ENCODE assay signal across 17 mouse cellular contexts in the genomic region with DNA sequence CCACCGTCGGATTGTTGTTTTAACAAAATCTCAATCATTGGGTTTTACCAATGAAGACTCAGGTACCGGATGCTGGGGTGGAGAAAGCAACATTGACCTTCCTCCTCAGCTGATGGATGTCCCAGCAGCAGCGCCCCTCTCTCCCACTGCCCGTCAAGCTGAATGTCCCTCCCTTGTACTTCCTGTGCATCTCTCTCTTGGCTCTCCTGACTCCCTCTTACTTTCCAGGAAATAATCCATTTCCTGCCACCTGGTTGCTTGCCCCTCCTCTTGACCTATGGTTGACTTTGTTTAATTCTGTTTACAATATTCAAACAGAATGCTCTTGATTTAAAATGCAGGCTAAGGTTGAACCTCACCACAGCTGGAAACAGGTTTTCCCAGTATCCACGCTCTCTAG. TPM values are rescaled to one million over a fixed set of nuclear protein-coding genes. Genes with fewer than 3 reads are reported as not detected.
DNase-seq lines count a peak whose midpoint lies in the region; ATAC-seq and TF ChIP-seq lines count a peak whose summit lies in the region.
"Had no signal": no experiment of that assay in that cellular context is flagged by ENCODE, and none has a peak within 500 bp of the region (broad histone marks: within the 10 kb centered on the region; RNA-seq: fewer than 3 reads in every experiment).

No protein-coding gene starts in this region.

- no peak overlapping the region for H3K4me2 ChIP-seq in kidney, postnatal 0 days (ENCODE audit: low read length)
- no peak overlapping the region for H3K4me2 ChIP-seq in stomach, postnatal 0 days (replicated peaks; ENCODE audit: low read depth)
- H3K4me2 ChIP-seq: embryonic facial prominence, embryonic 13.5 days; forebrain, embryonic 12.5 days; heart, embryonic 13.5 days; hindbrain, embryonic 15.5 days had no signal

- no peaks in the 10 kb centered on the region for H3K9me3 ChIP-seq in kidney, postnatal 0 days (replicated peaks; ENCODE audit: low read length)
- H3K9me3 ChIP-seq in ES-Bruce4 (replicated peaks; ENCODE audit: control insufficient read depth, insufficient read depth, low read length, poor library complexity, severe bottlenecking) = no peaks in the 10 kb centered on the region
- no peaks in the 10 kb centered on the region for H3K9me3 ChIP-seq in ES-E14 (ENCODE audit: control insufficient read depth, insufficient read depth, low read depth, low read length)
- H3K9me3 ChIP-seq in stomach, postnatal 0 days (ENCODE audit: control insufficient read depth, low read length) = no peaks in the 10 kb centered on the region
- H3K9me3 ChIP-seq: embryonic facial prominence, embryonic 13.5 days; forebrain, embryonic 12.5 days; heart, embryonic 13.5 days; hindbrain, embryonic 15.5 days had no signal

- 74% methylated on average over 6 of the region's 6 CpGs for WGBS in kidney, postnatal 0 days
- 58% methylated on average over 6 of the region's 6 CpGs for WGBS in stomach, postnatal 0 days

- no peak overlapping the region for H3K4me3 ChIP-seq in kidney, postnatal 0 days (replicated peaks; ENCODE audit: low read depth, low read length)
- H3K4me3 ChIP-seq in ES-Bruce4 (ENCODE audit: low read depth, low read length) (no peak overlapping the region), ES-E14 (ENCODE audit: insufficient read depth in 1 of 2, low read depth in 1 of 2, low read length in 2 of 2, poor library complexity in 1 of 2, severe bottlenecking in 1 of 2) (peak overlapping the region in 1 of 2 experiments; percentile 20; a peak in 2 of 4 replicates)
- no peak overlapping the region for H3K4me3 ChIP-seq in stomach, postnatal 0 days (ENCODE audit: low read depth, low read length)
- H3K4me3 ChIP-seq: embryonic facial prominence, embryonic 13.5 days; forebrain, embryonic 12.5 days; heart, embryonic 13.5 days; hindbrain, embryonic 15.5 days had no signal

- DNase-seq in kidney, postnatal 0 days (ENCODE audit: low spot score) = no peak
- no peak for DNase-seq in kidney, adult 18-20 months
- DNase-seq in ES-E14 (ENCODE audit: low read depth, low spot score) = no peak
- DNase-seq in right cerebral cortex, postnatal 10 days (ENCODE audit: low spot score in 2 of 2) = no peak
- DNase-seq in stomach, postnatal 0 days (ENCODE audit: low spot score) = no peak
- DNase-seq: adrenal gland, postnatal 10 days; forebrain, postnatal 0 days; gastrocnemius, postnatal 14 days; heart, postnatal 36 days had no signal

- no peak for TF ChIP-seq POLR2A in ES-Bruce4 (IDR thresholded peaks at IDR 0.05; ENCODE audit: insufficient read depth, low read length)

- no peak overlapping the region for H3K9ac ChIP-seq in kidney, postnatal 0 days (ENCODE audit: low read depth, low read length)
- H3K9ac ChIP-seq in ES-Bruce4 (ENCODE audit: low read depth, poor library complexity, severe bottlenecking) (no peak overlapping the region), ES-E14 (ENCODE audit: insufficient read depth, low read depth, low read length, poor library complexity, severe bottlenecking) (peak overlapping the region; percentile 8; the same call in 1 of the 2 replicates)
- no peak overlapping the region for H3K9ac ChIP-seq in stomach, postnatal 0 days (ENCODE audit: low read length)
- H3K9ac ChIP-seq: embryonic facial prominence, embryonic 13.5 days; forebrain, embryonic 12.5 days; forebrain, postnatal 0 days; heart, embryonic 13.5 days; hindbrain, embryonic 15.5 days had no signal

- ATAC-seq in kidney, postnatal 0 days (replicated peaks; ENCODE audit: low FRiP score, low read depth) = no peak
- ATAC-seq in stomach, postnatal 0 days (ENCODE audit: low FRiP score, low TSS enrichment) = no peak
- ATAC-seq: forebrain, postnatal 0 days had no signal

- TF ChIP-seq CTCF in kidney, postnatal 0 days (IDR thresholded peaks at IDR 0.05; ENCODE audit: low read depth) = no peak
- TF ChIP-seq CTCF in ES-Bruce4 (IDR thresholded peaks at IDR 0.05; ENCODE audit: low read depth, low read length) = no peak
- no peak for TF ChIP-seq CTCF in stomach, postnatal 0 days (IDR thresholded peaks at IDR 0.05; ENCODE audit: low read depth)

- in situ Hi-C loops in ES-E14 (cut with MboI; ENCODE audit: low sequenced_read_pairs in 2 of 2, unreplicated experiment in 2 of 2) = no loop called here

- H3K27ac ChIP-seq in kidney, postnatal 0 days = 0 out of 2 replicates have a peak overlapping the region, but pooled peaks have one; percentile 19
- H3K27ac ChIP-seq in ES-Bruce4 (ENCODE audit: insufficient read depth, low read length) (peak overlapping the region; percentile 7), ES-E14 (ENCODE audit: insufficient read depth, low read depth, low read length, poor library complexity, severe bottlenecking) (peak overlapping the region; percentile 76)
- H3K27ac ChIP-seq in stomach, postnatal 0 days (replicated peaks) = no peak overlapping the region
- H3K27ac ChIP-seq: embryonic facial prominence, embryonic 13.5 days; forebrain, embryonic 12.5 days; heart, embryonic 13.5 days; hindbrain, embryonic 15.5 days had no signal

- TF ChIP-seq EP300 in ES-Bruce4 (IDR thresholded peaks at IDR 0.05; ENCODE audit: insufficient read depth, low read depth, low read length) = no peak
- no peak for TF ChIP-seq EP300 in stomach, postnatal 0 days (optimal IDR thresholded peaks at IDR 0.05)

- H3K36me3 ChIP-seq in kidney, postnatal 0 days (ENCODE audit: insufficient read depth, low read length) = peaks cover 38% of the 10 kb centered on the region
- H3K36me3 ChIP-seq in ES-Bruce4 (ENCODE audit: control insufficient read depth, insufficient read depth, low read length, poor library complexity, severe bottlenecking) (peaks cover 22% of the 10 kb centered on the region), ES-E14 (ENCODE audit: control insufficient read depth, insufficient read depth, low read length, poor library complexity, severe bottlenecking) (peaks cover 34% of the 10 kb centered on the region)
- peaks cover 15% of the 10 kb centered on the region for H3K36me3 ChIP-seq in stomach, postnatal 0 days (ENCODE audit: control insufficient read depth, insufficient read depth, low read length)

- no peaks in the 10 kb centered on the region for H3K27me3 ChIP-seq in kidney, postnatal 0 days (ENCODE audit: insufficient read depth, low read length)
- no peaks in the 10 kb centered on the region for H3K27me3 ChIP-seq in ES-Bruce4 (ENCODE audit: control insufficient read depth, insufficient read depth, low read length, poor library complexity, severe bottlenecking)
- no peaks in the 10 kb centered on the region for H3K27me3 ChIP-seq in stomach, postnatal 0 days (ENCODE audit: control insufficient read depth, insufficient read depth, low read length)
- H3K27me3 ChIP-seq: embryonic facial prominence, embryonic 13.5 days; forebrain, embryonic 12.5 days; heart, embryonic 13.5 days; hindbrain, embryonic 15.5 days had no signal

- H3K4me1 ChIP-seq in kidney, postnatal 0 days (replicated peaks; ENCODE audit: insufficient read depth, low read length) = 0 out of 2 replicates have a peak, but pooled peaks cover 11% of the 10 kb centered on the region
- peaks cover 12% of the 10 kb centered on the region for H3K4me1 ChIP-seq in ES-Bruce4 (ENCODE audit: control insufficient read depth, insufficient read depth, low read length)
- peaks cover 2 to 33% of the 10 kb centered on the region in 2 experiments; a peak in 2 of 4 replicates for H3K4me1 ChIP-seq in ES-E14 (ENCODE audit: control insufficient read depth in 2 of 2, insufficient read depth in 2 of 2, low read length in 2 of 2, poor library complexity in 1 of 2)
- no peaks in the 10 kb centered on the region for H3K4me1 ChIP-seq in stomach, postnatal 0 days (replicated peaks; ENCODE audit: control insufficient read depth, insufficient read depth)
- H3K4me1 ChIP-seq: forebrain, embryonic 12.5 days; hindbrain, embryonic 15.5 days had no signal

TF ChIP-seq in ES-E14, 5 proteins besides CTCF, POLR2A, EP300 and RAD21:
- no peak for TF ChIP-seq MAFK (IDR thresholded peaks at IDR 0.05; ENCODE audit: insufficient read depth, low read depth, low read length)
- no peak for TF ChIP-seq ZNF384 (IDR thresholded peaks at IDR 0.05; ENCODE audit: low read depth, low read length)
- TF ChIP-seq HCFC1 (IDR thresholded peaks at IDR 0.05; ENCODE audit: borderline replicate concordance, insufficient read depth, low read length) = no peak
- no peak for TF ChIP-seq ZC3H11A (IDR thresholded peaks at IDR 0.05; ENCODE audit: borderline replicate concordance, low read depth, low read length)
- no peak for TF ChIP-seq CHD2 (IDR thresholded peaks at IDR 0.05; ENCODE audit: low read depth, low read length)
TF ChIP-seq in ES-E14: peak in this region for 0.

RNA-seq across cellular contexts. Expression of a gene that starts 8.3 kb away (rescaled TPM):
- polyA plus RNA-seq in kidney, postnatal 0 days (2015; fragmentation: Nextera tagmentation; extraction: Ambion mirVana) = 20.1 and 20.3 TPM in 2 replicates
- polyA plus RNA-seq in ES-Bruce4 (2011; ENCODE audit: insufficient read depth, insufficient read length, low read depth, missing spikeins) = 42.9 and 43.9 TPM in 2 replicates
- 26.4 and 29.5 TPM in 2 replicates for total RNA-seq in ES-E14 (2012; rRNA removed)
- 10.1 and 11.7 TPM in 2 replicates for polyA plus RNA-seq in stomach, postnatal 0 days (2015; fragmentation: Nextera tagmentation; extraction: Ambion mirVana)

RNA-seq across cellular contexts. Expression of a gene that starts 9.0 kb away (rescaled TPM):
- polyA plus RNA-seq in kidney, postnatal 0 days (2015; fragmentation: Nextera tagmentation; extraction: Ambion mirVana) = 72.6 and 73.2 TPM in 2 replicates
- 43.6 and 48.0 TPM in 2 replicates for polyA plus RNA-seq in ES-Bruce4 (2011; ENCODE audit: insufficient read depth, insufficient read length, low read depth, missing spikeins)
- 48.8 and 54.5 TPM in 2 replicates for total RNA-seq in ES-E14 (2012; rRNA removed)
- 55.9 and 64.1 TPM in 2 replicates for polyA plus RNA-seq in stomach, postnatal 0 days (2015; fragmentation: Nextera tagmentation; extraction: Ambion mirVana)

RNA-seq across cellular contexts. Expression of a gene that starts 16.8 kb away (rescaled TPM):
- 9.9 and 10.1 TPM in 2 replicates for polyA plus RNA-seq in kidney, postnatal 0 days (2015; fragmentation: Nextera tagmentation; extraction: Ambion mirVana)
- polyA plus RNA-seq in ES-Bruce4 (2011; ENCODE audit: insufficient read depth, insufficient read length, low read depth, missing spikeins) = 1.9 and 2.0 TPM in 2 replicates
- 0.58 and 1.1 TPM in 2 replicates for total RNA-seq in ES-E14 (2012; rRNA removed)
- 57.2 and 63.1 TPM in 2 replicates for polyA plus RNA-seq in stomach, postnatal 0 days (2015; fragmentation: Nextera tagmentation; extraction: Ambion mirVana)

RNA-seq across cellular contexts. Expression of a gene that starts 24.4 kb away (rescaled TPM):
- 172 and 186 TPM in 2 replicates for polyA plus RNA-seq in kidney, postnatal 0 days (2015; fragmentation: Nextera tagmentation; extraction: Ambion mirVana)
- polyA plus RNA-seq in ES-Bruce4 (2011; ENCODE audit: insufficient read depth, insufficient read length, low read depth, missing spikeins) = 99.9 and 103 TPM in 2 replicates
- total RNA-seq in ES-E14 (2012; rRNA removed) = 87.6 and 101 TPM in 2 replicates
- 75.0 and 80.3 TPM in 2 replicates for polyA plus RNA-seq in stomach, postnatal 0 days (2015; fragmentation: Nextera tagmentation; extraction: Ambion mirVana)

RNA-seq across cellular contexts. Expression of a gene that starts 39.2 kb away (rescaled TPM):
- 0.82 and 1.6 TPM in 2 replicates for polyA plus RNA-seq in kidney, postnatal 0 days (2015; fragmentation: Nextera tagmentation; extraction: Ambion mirVana)
- polyA plus RNA-seq in ES-Bruce4 (2011; ENCODE audit: insufficient read depth, insufficient read length, low read depth, missing spikeins) = 4.1 and 4.8 TPM in 2 replicates
- 6.7 and 16.0 TPM in 2 replicates for total RNA-seq in ES-E14 (2012; rRNA removed)
- 16.6 and 16.8 TPM in 2 replicates for polyA plus RNA-seq in stomach, postnatal 0 days (2015; fragmentation: Nextera tagmentation; extraction: Ambion mirVana)
- total RNA-seq: gastrocnemius, adult 18-20 months; gastrocnemius, postnatal 14 days; granulocyte monocyte progenitor cell, adult 5-6 weeks; heart, postnatal 36 days had no signal
- polyA plus RNA-seq: forebrain, postnatal 0 days; heart, postnatal 0 days had no signal
